Mouse (Mus musculus) cerebellum, adult 2 months (tissue): ENCODE data around the gene Nme9. TPM values are rescaled to one million over a fixed set of nuclear protein-coding genes. Genes with fewer than 3 reads are reported as not detected.

ENCODE experiments used
- DNase-seq, 2 experiments: peaks; one replicate each; pipeline ENCODE4 v3.0.0; 2021
- H3K27ac ChIP-seq: fragments of 200-500 bp; 2 replicates; pipeline ENCODE4 v1.5.1; 2012; ENCODE audit warnings: low read length, control low read depth, inconsistent platforms; ENCODE audit not compliant: insufficient read depth
- H3K27me3 ChIP-seq: fragments of 200-500 bp; 2 replicates; pipeline ENCODE4 v1.6.1; 2012; ENCODE audit warnings: inconsistent platforms, mild to moderate bottlenecking, low read length, moderate library complexity; ENCODE audit not compliant: control insufficient read depth, insufficient read depth
- H3K4me1 ChIP-seq: fragments of 200-500 bp; 2 replicates; pipeline ENCODE4 v1.6.1; 2011; ENCODE audit warnings: low read length; ENCODE audit not compliant: control insufficient read depth, insufficient read depth
- H3K4me3 ChIP-seq: fragments of 200-500 bp; replicated peaks from 2 replicates; pipeline ENCODE3; 2011; ENCODE audit warnings: mild to moderate bottlenecking, low read depth, low read length, control low read depth; ENCODE audit not compliant: insufficient read depth
- CTCF ChIP-seq: fragments of 200-500 bp; IDR thresholded peaks from 2 replicates; pipeline ENCODE4 v1.5.1; 2011; ENCODE audit warnings: low read depth, mild to moderate bottlenecking, control low read depth, low read length, moderate library complexity, borderline replicate concordance; ENCODE audit not compliant: insufficient read depth
- POLR2A ChIP-seq: fragments of 200-500 bp; IDR thresholded peaks from 2 replicates; pipeline ENCODE4 v1.6.1; 2011; ENCODE audit warnings: low read length, control low read depth, borderline replicate concordance; ENCODE audit not compliant: insufficient read depth
- WGBS: fragments of 180-500 bp; shearing (Covaris S2); methylation state at CpG from one replicate; pipeline ENCODE4 v1.1.7; 2018; 5-methylcytosine and 5-hydroxymethylcytosine counted together
- polyA plus RNA-seq: library from polyadenylated mRNA; depleted of rRNA; stranded (reverse); fragments of >200 nt; gene quantifications from 2 replicates; pipeline ENCODE4 v1.2.3, GENCODE M21; 2012; rRNA removed

The Nme9 gene
- polyA plus RNA-seq, 1 experiment = 0.15 TPM

- WGBS = 71% methylated on average over 3 of the region's 3 CpGs
- no peak overlapping the region for H3K27ac ChIP-seq
- no peak overlapping the region for H3K4me3 ChIP-seq
- H3K27me3 ChIP-seq = no peaks in the 10 kb centered on the region
- DNase-seq = no peak
- no peak for TF ChIP-seq CTCF
- no peak for TF ChIP-seq POLR2A
- no peaks in the 10 kb centered on the region for H3K4me1 ChIP-seq
Measured at GRCm38 (mm10) chr9:99487841-99488240, 36.6 kb downstream of the Nme9 start.

- 93% methylated on average over 4 of the region's 4 CpGs for WGBS
- no peak for TF ChIP-seq POLR2A
- TF ChIP-seq CTCF = no peak
- no peak for DNase-seq
Measured at GRCm38 (mm10) chr9:99491050-99491449, 39.8 kb downstream of the Nme9 start.

GRCm38 (mm10) chr9:99492634-99493200 is 41.4 kb downstream of the Nme9 start:
- Histone ChIP-seq H3K27ac (no peak overlapping the region), H3K4me1 (no peaks in the 10 kb centered on the region), H3K4me3 (no peak overlapping the region), H3K27me3 (no peaks in the 10 kb centered on the region)
- TF ChIP-seq CTCF (no peak), POLR2A (no peak)
- 67% methylated on average over 10 of the region's 10 CpGs for WGBS
- DNase-seq = no peak

More at GRCm38 (mm10) chr9:99491050-99491449, 39.8 kb downstream of the Nme9 start:
- H3K27ac ChIP-seq = no peak overlapping the region
- H3K27me3 ChIP-seq = no peaks in the 10 kb centered on the region
- H3K4me3 ChIP-seq = no peak overlapping the region
- no peaks in the 10 kb centered on the region for H3K4me1 ChIP-seq

- 95% methylated on average over 4 of the region's 4 CpGs for WGBS
- no peak overlapping the region for H3K27ac ChIP-seq
- H3K4me3 ChIP-seq = no peak overlapping the region
- H3K4me1 ChIP-seq = no peaks in the 10 kb centered on the region
- no peaks in the 10 kb centered on the region for H3K27me3 ChIP-seq
- TF ChIP-seq POLR2A = no peak
- no peak for TF ChIP-seq CTCF
- DNase-seq = no peak
Measured at GRCm38 (mm10) chr9:99499336-99499735, 48.1 kb downstream of the Nme9 start.

GRCm38 (mm10) chr9:99505875-99506274 is 54.6 kb downstream of the Nme9 start:
- TF ChIP-seq POLR2A (no peak), CTCF (no peak)
- Histone ChIP-seq H3K4me3 (no peak overlapping the region), H3K27me3 (no peaks in the 10 kb centered on the region), H3K27ac (no peak overlapping the region), H3K4me1 (no peaks in the 10 kb centered on the region)
- DNase-seq = no peak
- WGBS = 91% methylated on average over 7 of the region's 7 CpGs

Other genes with a start within 250 kb of the Nme9 start
- gene Faiml, start 214.2 kb upstream of the Nme9 start, polyA plus RNA-seq = not detected in 2 replicates
- 15.4 and 15.8 TPM in 2 replicates for gene Cep70, start 208.1 kb upstream of the Nme9 start, polyA plus RNA-seq
- gene Esyt3, start 92.9 kb upstream of the Nme9 start, polyA plus RNA-seq = 0.43 and 0.54 TPM in 2 replicates
- 68.9 and 81.5 TPM in 2 replicates for gene Mras, start 14.1 kb upstream of the Nme9 start, polyA plus RNA-seq
- gene Armc8, start 117.4 kb downstream of the Nme9 start, polyA plus RNA-seq = 52.8 and 56.7 TPM in 2 replicates
- 14.2 and 15.3 TPM in 2 replicates for gene Dbr1, start 124.3 kb downstream of the Nme9 start, polyA plus RNA-seq
- gene A4gnt, start 161.0 kb downstream of the Nme9 start, polyA plus RNA-seq = not detected in 2 replicates
- gene Dzip1l, start 178.0 kb downstream of the Nme9 start, polyA plus RNA-seq = 8.4 and 8.5 TPM in 2 replicates